Mouse (Mus musculus) NIH3T3 (cell line): ENCODE measurements around the gene Clec4e.
"Not testable (repeated sequence)": the region's sequence is repeated elsewhere in the genome, so short reads cannot be mapped to it uniquely, and the experiment has no call there.

Experiments used
- DNase-seq: peaks from one replicate; pipeline ENCODE4 v3.0.0-alpha.2; 2012; ENCODE audit warnings: low read depth

The Clec4e gene

GRCm38 (mm10) chr6:123289753-123290152 is at the start of gene Clec4e:
Gene Clec4e, minus strand, starts transcription at chr6:123289870.
- no peak for DNase-seq

DNA sequence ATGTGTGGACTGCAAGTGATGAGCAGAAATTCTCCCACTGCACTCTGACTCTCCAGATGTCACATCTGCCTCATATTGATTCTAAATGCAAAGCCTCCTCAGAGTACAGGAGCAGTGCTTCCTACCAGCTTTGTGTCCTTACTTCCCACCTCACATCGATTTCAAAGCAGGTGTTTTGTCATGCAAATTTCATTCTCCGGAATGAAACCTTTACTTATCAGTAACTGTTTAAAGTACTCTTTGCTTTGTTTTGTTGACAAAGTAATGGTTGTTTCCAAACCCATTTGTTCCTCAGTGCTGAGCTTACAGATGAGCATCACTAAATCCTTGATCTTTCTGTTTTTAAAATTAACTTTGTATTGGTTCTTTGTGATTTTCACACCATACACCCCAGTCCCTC is 42.8 kb upstream of the Clec4e start:
- no peak for DNase-seq

- DNase-seq: no peak
Observed at GRCm38 (mm10) chr6:123308033-123308432, 18.4 kb upstream of the Clec4e start, which contains the start of gene Vmn2r19. Gene Vmn2r19, plus strand, starts transcription at chr6:123308333.

GRCm38 (mm10) chr6:123306315-123306714 is 16.6 kb upstream of the Clec4e start:
- not testable (repeated sequence) for DNase-seq

- DNase-seq: no peak
Observed at GRCm38 (mm10) chr6:123296687-123297086, 7.0 kb upstream of the Clec4e start.

DNA sequence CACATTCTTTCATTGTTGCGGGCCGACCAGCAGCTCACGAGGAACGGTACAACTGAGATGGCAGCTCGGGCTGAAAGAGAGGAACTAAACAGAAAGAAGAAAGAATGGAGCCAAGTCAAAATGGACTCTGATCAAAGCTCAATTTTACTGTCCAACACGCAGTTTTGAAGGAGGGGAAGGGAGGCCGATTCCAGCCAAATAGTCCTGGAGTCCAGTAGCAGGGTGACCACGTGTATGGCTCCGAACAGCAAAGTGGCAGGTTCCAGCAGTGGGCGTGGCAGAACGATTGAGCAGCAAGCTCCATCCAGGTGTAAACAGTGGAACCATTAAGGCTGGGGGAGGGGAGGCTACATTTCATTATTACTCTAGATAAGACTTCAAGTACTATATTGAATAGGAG is 3.8 kb upstream of the Clec4e start:
- DNase-seq: not testable (repeated sequence)

DNA sequence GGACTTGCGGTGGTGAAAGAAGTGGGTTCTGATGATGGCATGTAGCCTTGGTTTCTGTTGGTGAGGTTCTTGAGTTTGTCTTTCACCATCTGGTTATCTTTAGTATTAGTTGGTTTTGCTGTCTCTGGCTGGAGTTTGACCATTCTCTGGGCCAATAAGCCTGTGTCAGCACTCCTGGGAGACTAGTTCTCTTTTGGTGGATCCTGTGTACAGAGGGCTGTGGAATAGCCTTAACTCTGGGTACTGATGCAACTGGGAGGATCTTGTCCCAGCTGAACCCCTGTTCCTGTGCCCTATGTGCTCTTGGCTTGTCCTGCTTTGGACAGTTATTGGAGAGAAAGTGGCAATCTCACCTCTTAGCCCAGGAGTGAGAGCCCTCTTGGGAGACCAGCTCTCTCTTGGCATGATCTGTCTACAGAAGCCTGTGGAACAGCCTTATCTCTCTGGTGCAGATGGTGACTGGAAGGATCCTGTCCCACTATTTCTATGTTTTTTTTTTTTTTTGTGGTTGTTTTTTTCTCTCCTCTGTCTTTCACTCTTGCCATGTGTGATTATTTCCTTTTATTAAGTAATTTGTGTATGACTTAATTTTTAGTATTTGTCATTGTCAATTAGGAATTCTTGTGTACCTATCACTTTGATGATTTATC is 3.2 kb upstream of the Clec4e start:
- no peak for DNase-seq

DNA sequence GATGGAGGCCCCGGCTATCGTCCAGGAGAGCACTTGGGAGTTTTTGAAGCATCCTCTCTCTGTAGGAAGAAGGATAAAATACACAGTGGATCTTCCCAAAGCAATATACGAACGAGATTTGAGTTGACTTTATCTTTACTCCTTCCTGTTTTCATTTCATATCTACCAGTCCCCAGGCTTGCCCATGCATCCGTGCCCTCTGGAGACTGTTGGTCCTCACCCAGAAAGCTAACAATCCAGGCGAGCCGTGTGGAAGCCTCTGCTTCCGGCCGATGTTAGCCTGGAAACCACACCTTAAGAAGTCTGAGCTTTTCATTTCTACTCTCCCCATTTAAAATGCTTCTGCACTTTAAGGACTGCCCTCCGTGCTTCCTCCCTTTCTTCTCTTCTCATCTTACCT is 739 bp downstream of the Clec4e start:
- DNase-seq: no peak

GRCm38 (mm10) chr6:123286311-123286710 is 3.4 kb downstream of the Clec4e start:
- DNase-seq: no peak

DNA sequence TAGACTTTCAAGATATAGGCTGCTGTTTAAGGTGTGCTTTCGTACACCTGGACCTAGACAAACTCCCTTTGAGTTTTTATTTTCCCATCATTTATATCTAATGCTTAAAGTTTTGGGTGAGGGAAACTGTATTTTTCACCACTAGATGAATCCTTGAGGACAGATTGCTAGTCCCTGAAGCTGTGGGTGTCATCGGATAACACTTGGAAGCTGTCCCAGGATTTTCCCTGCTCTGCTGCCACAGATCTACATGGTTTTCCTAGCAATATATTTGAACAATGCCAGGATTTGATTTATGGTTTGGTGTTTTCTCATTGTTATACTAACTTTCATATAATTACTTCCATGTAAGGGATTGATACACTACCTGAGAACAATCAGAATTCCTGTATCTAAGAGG is 10.2 kb downstream of the Clec4e start:
- DNase-seq: no peak

GRCm38 (mm10) chr6:123266945-123267344 is 22.7 kb downstream of the Clec4e start:
- no peak for DNase-seq

DNA sequence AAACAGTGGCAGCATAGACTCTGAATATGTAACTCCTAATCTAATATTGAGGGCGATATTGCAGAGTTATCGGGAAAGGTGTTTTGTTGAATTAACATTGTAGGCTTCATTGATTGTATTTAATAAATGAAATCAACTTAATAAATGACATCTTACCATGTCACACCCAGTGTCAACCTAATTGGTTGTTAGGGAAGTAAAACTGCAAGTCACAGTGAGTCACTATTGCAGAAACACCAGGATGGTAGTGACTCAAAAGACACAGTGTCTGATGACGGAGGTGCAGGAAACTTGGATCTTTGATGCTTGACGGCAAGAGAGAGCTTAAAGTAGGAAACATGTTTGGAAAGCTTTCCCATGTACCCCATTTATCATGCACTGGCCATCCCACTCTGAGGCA is 23.9 kb downstream of the Clec4e start:
- DNase-seq: no peak

GRCm38 (mm10) chr6:123264194-123264593 is 25.5 kb downstream of the Clec4e start:
- no peak for DNase-seq

GRCm38 (mm10) chr6:123261555-123262161 is 28.0 kb downstream of the Clec4e start, which contains the start of gene Clec4d:
Gene Clec4d, plus strand, starts transcription at chr6:123262111.
- no peak for DNase-seq

DNA sequence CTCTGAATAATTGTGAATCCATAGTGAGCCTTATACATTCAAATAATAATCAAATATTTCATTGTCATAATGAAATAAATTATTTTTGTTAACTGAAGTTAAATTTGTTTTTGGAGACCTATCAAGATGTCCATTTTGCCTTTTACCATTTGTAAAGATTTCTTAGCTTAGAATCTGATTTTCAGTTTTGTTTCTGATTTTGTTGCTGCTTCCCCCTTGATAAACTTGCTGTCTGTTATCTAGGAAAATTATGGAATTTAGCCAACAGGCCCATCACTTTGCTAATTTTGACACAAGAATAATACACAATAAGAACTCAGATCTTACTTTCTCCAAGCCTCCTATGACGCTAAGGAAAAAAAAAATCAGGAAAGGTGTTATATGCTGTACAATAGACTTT is 28.8 kb downstream of the Clec4e start:
- DNase-seq: no peak

GRCm38 (mm10) chr6:123259889-123260603 is 29.6 kb downstream of the Clec4e start:
- no peak for DNase-seq

- no peak for DNase-seq
Observed at GRCm38 (mm10) chr6:123258946-123259345, 30.7 kb downstream of the Clec4e start.

- DNase-seq: no peak
Observed at GRCm38 (mm10) chr6:123252735-123253134, 36.9 kb downstream of the Clec4e start.

DNA sequence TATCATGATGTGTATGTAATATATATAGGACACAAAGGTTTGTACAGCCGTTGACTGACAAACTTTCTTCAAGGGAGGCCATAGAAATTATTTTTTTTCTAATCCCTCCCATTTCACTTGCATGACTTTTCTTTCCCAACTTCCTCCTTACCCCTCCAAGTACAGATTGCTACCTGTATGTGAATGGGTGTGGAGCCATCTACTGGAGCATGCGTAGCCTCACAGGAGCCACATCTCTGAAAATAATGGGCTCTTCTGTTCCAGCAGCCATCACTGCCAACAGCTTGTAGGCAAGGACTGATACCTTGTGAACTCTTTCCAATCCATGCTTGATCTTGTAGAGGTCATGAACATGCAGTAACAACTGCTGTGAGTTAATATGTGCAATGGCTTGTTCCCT is 40.8 kb downstream of the Clec4e start:
- not testable (repeated sequence) for DNase-seq

GRCm38 (mm10) chr6:123244201-123244600 is 45.5 kb downstream of the Clec4e start:
- DNase-seq: no peak

GRCm38 (mm10) chr6:123237582-123237981 is 52.1 kb downstream of the Clec4e start:
- DNase-seq: no peak
